Mouse (Mus musculus): ENCODE data around the gene Vars. TPM values are rescaled to one million over a fixed set of nuclear protein-coding genes. Genes with fewer than 3 reads are reported as not detected.

The Vars gene
- polyA plus RNA-seq, 1 experiment from 2014 or later, result 197 TPM

GRCm38 (mm10) chr17:35050126-35050750 is 49.5 kb downstream of the Vars start:
- H3K27me3 ChIP-seq (replicated peaks; ENCODE audit: low read depth, poor library complexity, severe bottlenecking), result 0 out of 2 replicates have a peak, but pooled peaks cover 3% of the 10 kb centered on the region
- no peaks in the 10 kb centered on the region for H3K9me3 ChIP-seq
- peak overlapping the region; percentile 83 for H3K4me3 ChIP-seq
- DNase-seq (ENCODE audit: low spot score), result peak; percentile 83
- H3K4me1 ChIP-seq, result peaks cover 76% of the 10 kb centered on the region
- peak overlapping the region; percentile 97 for H3K27ac ChIP-seq (replicated peaks)
- 1% methylated on average over 27 of the region's 27 CpGs for WGBS
- H3K36me3 ChIP-seq (replicated peaks), result peaks cover 35% of the 10 kb centered on the region

DNA sequence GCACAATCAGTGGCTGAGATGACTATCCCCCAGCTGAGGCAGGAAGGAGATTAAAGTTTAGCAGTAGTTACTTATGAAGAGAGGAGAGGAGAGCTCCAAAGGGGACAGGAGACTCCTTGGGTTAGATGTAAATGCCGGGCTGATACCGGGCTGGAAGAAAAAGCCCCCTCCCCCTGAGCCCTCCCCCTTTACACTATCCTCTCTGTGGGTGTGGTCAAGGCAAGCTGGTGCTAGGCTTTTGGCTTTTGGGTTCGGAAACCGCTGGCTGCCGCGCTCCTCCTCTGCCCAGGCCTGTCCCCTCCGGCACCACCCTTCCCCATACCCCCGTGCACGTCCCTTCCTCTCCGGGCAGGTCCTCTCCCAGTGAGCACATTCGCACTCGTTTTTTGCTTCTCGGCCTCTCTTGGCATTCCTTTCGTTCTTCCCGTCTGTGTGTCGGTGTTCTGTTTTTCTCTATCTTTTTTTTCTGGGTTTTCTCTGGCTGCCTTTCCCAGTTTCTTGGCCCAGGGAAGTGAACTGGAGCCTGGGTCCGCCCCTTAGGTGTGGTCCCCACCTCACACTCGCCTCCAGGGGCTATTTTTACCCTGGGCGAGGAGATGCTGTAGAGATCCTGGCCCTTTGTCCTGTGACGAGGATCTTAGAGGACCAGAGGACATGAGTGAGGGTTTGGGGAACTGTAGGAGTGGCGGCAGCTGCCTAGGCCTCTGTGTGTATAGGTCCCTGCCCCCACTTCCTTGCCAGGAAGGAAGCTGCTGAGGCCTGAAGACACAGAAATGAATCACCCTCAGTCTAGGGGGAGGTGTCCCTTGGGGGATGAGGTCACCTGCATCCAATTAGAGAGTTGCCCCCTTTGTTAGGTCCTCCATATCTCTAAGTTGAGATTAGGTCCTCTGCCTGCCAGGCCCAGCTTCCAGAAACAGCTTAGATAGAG is 50.6 kb downstream of the Vars start:
- H3K27me3 ChIP-seq (replicated peaks; ENCODE audit: low read depth, poor library complexity, severe bottlenecking), result no peaks in the 10 kb centered on the region
- peak; percentile 81 for DNase-seq (ENCODE audit: low spot score)
- H3K9me3 ChIP-seq, result no peaks in the 10 kb centered on the region
- H3K4me1 ChIP-seq, result peaks cover 64% of the 10 kb centered on the region
- peak overlapping the region; percentile 83 for H3K4me3 ChIP-seq
- WGBS, result 1% methylated on average over 21 of the region's 21 CpGs
- peaks cover 47% of the 10 kb centered on the region for H3K36me3 ChIP-seq (replicated peaks)
- H3K27ac ChIP-seq (replicated peaks), result peak overlapping the region; percentile 97

GRCm38 (mm10) chr17:35052271-35052798 is 51.5 kb downstream of the Vars start:
- Histone ChIP-seq H3K4me3 (peak overlapping the region; percentile 83), H3K27me3 (replicated peaks; ENCODE audit: low read depth, poor library complexity, severe bottlenecking) (no peaks in the 10 kb centered on the region), H3K27ac (replicated peaks) (peak overlapping the region; percentile 97), H3K9me3 (no peaks in the 10 kb centered on the region), H3K4me1 (peaks cover 55% of the 10 kb centered on the region), H3K36me3 (replicated peaks) (peaks cover 56% of the 10 kb centered on the region)
- DNase-seq (ENCODE audit: low spot score), result no peak
- 80% methylated on average over 12 of the region's 12 CpGs for WGBS

DNA sequence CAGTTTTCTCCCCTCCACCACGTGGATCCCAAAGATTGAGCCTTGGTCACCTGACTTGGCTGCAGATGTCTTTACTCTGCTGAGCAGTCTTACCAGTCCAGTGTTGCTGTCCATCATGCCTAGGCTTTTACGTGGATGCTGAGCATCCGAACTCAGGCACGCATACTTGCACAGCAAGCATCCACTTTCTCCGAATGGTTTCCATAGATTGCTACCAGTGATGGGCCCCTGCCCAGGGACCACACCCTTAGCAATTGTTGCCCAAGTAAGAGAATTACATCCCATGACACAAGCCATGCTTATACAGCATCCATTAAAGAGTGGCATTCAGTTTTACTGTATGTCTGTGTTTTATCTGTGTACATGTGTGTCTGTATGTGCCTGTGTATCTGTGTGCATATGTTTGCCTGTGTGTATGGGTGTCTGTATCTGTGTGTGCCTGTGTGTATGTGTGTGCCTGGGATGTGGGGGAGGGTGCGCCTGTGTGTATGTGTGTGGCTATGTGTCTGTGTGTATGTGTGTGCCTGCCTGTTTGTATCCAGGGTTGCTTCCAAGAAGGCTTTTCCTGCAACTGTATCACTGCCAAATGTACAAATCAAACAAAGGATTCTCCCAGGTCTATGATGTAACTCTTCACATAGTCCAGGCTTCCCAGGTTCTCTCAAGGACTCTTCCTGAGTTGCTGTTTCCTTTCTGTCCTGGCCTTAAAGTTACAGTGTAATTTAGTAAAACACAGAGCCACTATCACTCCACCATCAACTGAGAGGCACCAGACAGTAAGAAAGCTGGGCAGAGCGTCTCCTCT is 55.1 kb downstream of the Vars start:
- Histone ChIP-seq H3K27me3 (replicated peaks; ENCODE audit: low read depth, poor library complexity, severe bottlenecking) (no peaks in the 10 kb centered on the region), H3K4me1 (peaks cover 48% of the 10 kb centered on the region), H3K36me3 (replicated peaks) (peaks cover 77% of the 10 kb centered on the region), H3K27ac (replicated peaks) (no peak overlapping the region), H3K9me3 (no peaks in the 10 kb centered on the region), H3K4me3 (no peak overlapping the region)
- whole genome bisulfite sequencing, result 92% methylated on average over 7 of the region's 7 CpGs
- no peak for DNase-seq (ENCODE audit: low spot score)

GRCm38 (mm10) chr17:35057090-35057489 is 56.3 kb downstream of the Vars start:
- peaks cover 84% of the 10 kb centered on the region for H3K36me3 ChIP-seq (replicated peaks)

GRCm38 (mm10) chr17:35058316-35058715 is 57.5 kb downstream of the Vars start:
- Histone ChIP-seq H3K36me3 (replicated peaks) (peaks cover 83% of the 10 kb centered on the region), H3K9me3 (no peaks in the 10 kb centered on the region), H3K27me3 (replicated peaks; ENCODE audit: low read depth, poor library complexity, severe bottlenecking) (peaks cover 8% of the 10 kb centered on the region), H3K27ac (replicated peaks) (peak overlapping the region; percentile 98), H3K4me1 (peaks cover 35% of the 10 kb centered on the region), H3K4me3 (peak overlapping the region; percentile 89)
- WGBS, result 70% methylated on average over 9 of the region's 9 CpGs
- no peak for DNase-seq (ENCODE audit: low spot score)

More at GRCm38 (mm10) chr17:35057090-35057489, 56.3 kb downstream of the Vars start:
- H3K27ac ChIP-seq (replicated peaks), result no peak overlapping the region
- no peak for DNase-seq (ENCODE audit: low spot score)
- H3K9me3 ChIP-seq, result no peaks in the 10 kb centered on the region
- H3K4me3 ChIP-seq, result 0 out of 2 replicates have a peak overlapping the region, but pooled peaks have one; percentile 1
- peaks cover 45% of the 10 kb centered on the region for H3K4me1 ChIP-seq
- 82% methylated on average over 3 of the region's 3 CpGs for WGBS
- no peaks in the 10 kb centered on the region for H3K27me3 ChIP-seq (replicated peaks; ENCODE audit: low read depth, poor library complexity, severe bottlenecking)

DNA sequence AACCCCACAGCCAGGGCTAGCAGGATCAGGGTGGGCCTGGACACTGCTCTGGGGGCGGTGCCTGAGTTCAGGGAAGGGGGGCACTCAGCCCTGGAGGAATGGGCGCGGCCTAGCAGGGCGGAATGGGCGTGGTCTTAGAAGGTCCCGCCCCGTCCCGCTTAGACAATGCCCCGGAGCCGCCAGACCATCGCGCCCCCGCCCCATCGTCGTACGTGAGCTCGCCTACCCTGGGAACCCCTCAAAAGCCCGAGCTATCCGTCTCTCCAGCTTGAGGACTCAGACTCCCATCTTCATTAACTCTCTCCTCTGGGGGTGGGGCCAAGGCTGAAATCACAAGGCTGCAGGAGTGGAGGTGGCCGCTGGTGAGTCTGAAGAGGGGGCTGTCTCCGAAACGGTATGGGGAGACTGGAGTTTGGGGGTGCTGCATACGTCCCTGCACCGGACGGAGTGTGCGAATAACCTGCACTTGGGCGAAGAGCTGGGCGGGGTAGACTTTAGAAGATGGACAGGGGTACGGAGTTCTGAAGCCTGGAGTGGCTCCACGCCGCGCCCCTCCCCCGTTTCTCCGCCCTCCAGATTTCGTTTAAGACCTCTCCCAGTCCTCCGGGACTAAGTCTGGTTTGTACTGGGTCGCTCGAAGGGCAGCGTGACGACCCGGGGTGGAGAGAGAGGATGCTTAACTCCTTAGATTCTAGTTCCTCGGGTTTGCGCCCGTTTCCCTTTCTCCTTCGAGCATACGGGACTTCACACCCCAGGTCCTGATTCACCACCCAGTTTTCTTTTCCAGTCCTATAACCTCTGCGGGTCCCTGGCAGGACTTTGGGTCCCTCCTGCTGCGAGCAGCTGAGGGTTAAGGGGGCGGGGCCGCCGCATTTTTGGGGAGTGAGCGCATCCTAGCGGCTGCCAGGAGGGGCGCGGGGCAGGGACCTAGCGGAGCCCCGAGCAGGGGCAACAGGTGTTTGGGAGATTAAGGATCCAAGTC is 58.4 kb downstream of the Vars start, which contains the start of gene Ddah2:
TSS of gene Ddah2 (plus strand) at position 125 of the 982 bp plus-strand sequence.
- peaks cover 80% of the 10 kb centered on the region for H3K36me3 ChIP-seq (replicated peaks)
- no peaks in the 10 kb centered on the region for H3K9me3 ChIP-seq
- peaks cover 17% of the 10 kb centered on the region for H3K27me3 ChIP-seq (replicated peaks; ENCODE audit: low read depth, poor library complexity, severe bottlenecking)
- DNase-seq (ENCODE audit: low spot score), result peak; percentile 97
- H3K4me3 ChIP-seq, result peak within 1 kb of the TSS; percentile 89
- WGBS, result under 1% methylated on average over 57 of the region's 57 CpGs
- H3K27ac ChIP-seq (replicated peaks), result peak within 1 kb of the TSS; percentile 98
- H3K4me1 ChIP-seq, result peaks cover 40% of the 10 kb centered on the region

- Histone ChIP-seq H3K27ac (replicated peaks) (peak overlapping the region; percentile 98), H3K27me3 (replicated peaks; ENCODE audit: low read depth, poor library complexity, severe bottlenecking) (peaks cover 25% of the 10 kb centered on the region), H3K9me3 (no peaks in the 10 kb centered on the region), H3K36me3 (replicated peaks) (peaks cover 71% of the 10 kb centered on the region), H3K4me3 (peak overlapping the region; percentile 89), H3K4me1 (peaks cover 49% of the 10 kb centered on the region)
- WGBS, result 35% methylated on average over 14 of the region's 14 CpGs
- no peak for DNase-seq (ENCODE audit: low spot score)
These were observed 59.3 kb downstream of the Vars start for GRCm38 (mm10) chr17:35060071-35060470.

DNA sequence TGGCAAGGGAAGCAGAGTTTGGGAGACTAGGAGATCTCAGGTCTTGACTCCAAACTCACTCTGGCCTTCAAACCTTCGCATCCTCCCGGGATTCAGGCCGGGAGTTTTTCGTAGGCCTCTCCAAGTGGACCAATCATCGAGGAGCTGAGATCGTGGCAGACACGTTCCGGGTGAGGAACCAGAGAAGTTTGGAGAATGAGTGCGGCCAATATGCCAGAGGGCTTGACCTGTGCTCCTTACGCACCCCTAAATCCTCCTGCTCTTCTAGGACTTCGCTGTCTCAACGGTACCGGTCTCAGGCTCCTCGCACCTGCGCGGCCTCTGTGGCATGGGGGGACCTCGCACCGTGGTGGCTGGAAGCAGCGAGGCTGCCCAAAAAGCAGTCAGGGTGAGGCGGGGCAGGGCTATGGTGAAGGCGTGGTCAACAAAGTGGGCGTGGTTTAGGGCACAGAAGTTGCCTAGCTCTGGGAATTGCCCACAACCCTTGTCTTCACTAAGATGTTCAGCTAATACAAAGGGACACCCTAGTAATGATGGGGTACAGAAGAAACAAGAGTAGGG is 60.0 kb downstream of the Vars start:
- Histone ChIP-seq H3K4me1 (peaks cover 56% of the 10 kb centered on the region), H3K9me3 (no peaks in the 10 kb centered on the region), H3K36me3 (replicated peaks) (peaks cover 64% of the 10 kb centered on the region), H3K27me3 (replicated peaks; ENCODE audit: low read depth, poor library complexity, severe bottlenecking) (peaks cover 33% of the 10 kb centered on the region), H3K27ac (replicated peaks) (no peak overlapping the region), H3K4me3 (peak overlapping the region; percentile 89)
- DNase-seq (ENCODE audit: low spot score), result no peak
- WGBS, result 58% methylated on average over 22 of the region's 22 CpGs

DNA sequence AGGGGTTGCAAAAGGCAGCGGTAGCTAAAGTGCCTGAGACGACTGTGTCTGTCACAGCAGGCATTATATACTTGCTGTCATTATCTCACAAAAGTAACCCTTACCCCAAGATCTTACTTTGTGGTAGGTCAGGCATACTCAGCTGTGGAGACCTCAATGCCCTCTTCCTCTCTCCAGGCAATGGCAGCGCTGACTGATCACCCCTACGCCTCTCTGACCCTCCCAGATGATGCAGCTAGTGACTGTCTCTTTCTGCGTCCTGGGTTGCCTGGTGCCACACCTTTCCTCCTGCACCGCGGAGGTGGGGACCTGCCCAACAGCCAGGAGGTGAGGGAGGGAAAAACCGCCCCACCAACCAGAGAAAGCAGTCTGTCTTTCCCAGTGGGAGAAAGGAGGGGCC is 60.5 kb downstream of the Vars start:
- Histone ChIP-seq H3K4me1 (peaks cover 59% of the 10 kb centered on the region), H3K27ac (replicated peaks) (no peak overlapping the region), H3K36me3 (replicated peaks) (peaks cover 59% of the 10 kb centered on the region), H3K27me3 (replicated peaks; ENCODE audit: low read depth, poor library complexity, severe bottlenecking) (peaks cover 38% of the 10 kb centered on the region), H3K9me3 (no peaks in the 10 kb centered on the region), H3K4me3 (peak overlapping the region; percentile 89; the same call in 1 of the 2 replicates)
- 80% methylated on average over 8 of the region's 8 CpGs for WGBS
- DNase-seq (ENCODE audit: low spot score), result no peak

GRCm38 (mm10) chr17:35063466-35063865 is 62.7 kb downstream of the Vars start:
- WGBS, result 92% methylated on average over 3 of the region's 3 CpGs
- Histone ChIP-seq H3K36me3 (replicated peaks) (peaks cover 37% of the 10 kb centered on the region), H3K4me3 (peak overlapping the region; percentile 58; the same call in 1 of the 2 replicates), H3K27me3 (replicated peaks; ENCODE audit: low read depth, poor library complexity, severe bottlenecking) (peaks cover 59% of the 10 kb centered on the region), H3K27ac (replicated peaks) (no peak overlapping the region), H3K4me1 (peaks cover 51% of the 10 kb centered on the region), H3K9me3 (no peaks in the 10 kb centered on the region)
- DNase-seq (ENCODE audit: low spot score), result no peak

Measured in embryonic facial prominence, embryonic 10.5 days (tissue).